Mouse (Mus musculus): ENCODE data around the gene Gse1. TPM values are rescaled to one million over a fixed set of nuclear protein-coding genes. Genes with fewer than 3 reads are reported as not detected.
A peak's percentile ranks its signal among the peaks of the same experiment; 100 is the strongest.

Gse1 gene
- polyA plus RNA-seq, 1 experiment from 2014 or later: 10.0 TPM

DNA sequence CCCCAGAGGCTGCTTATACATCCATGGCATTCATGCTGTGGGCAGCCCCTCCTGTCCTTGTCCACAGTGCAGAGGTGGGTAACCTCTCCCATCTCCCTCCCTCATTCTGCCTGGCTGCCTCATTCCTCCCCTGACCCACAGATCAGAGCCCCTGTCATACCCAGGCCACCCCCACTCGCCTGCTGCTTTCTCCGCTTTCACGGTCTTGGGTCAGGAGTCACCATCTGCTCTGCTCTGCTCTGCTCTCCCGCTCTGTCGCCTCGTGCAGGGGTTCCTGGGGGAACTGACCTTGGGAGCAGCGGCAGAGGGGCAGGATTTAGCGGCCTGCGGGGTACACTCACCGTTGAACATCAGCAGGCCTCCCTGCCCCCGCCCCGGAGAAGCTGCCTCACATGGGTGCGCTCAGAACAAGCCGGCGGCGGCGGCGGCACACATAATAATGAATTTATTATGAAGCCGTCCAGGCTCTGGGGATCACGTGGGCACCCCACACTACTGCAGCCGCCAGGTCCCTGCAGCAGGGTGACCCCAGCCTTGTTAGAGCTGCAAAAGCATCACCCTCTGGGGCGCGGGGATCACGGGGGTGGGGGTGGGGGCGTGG, 321.2 kb downstream of the Gse1 start:
- Histone ChIP-seq H3K4me2 (peak overlapping the region; percentile 54), H3K27ac (peak overlapping the region; percentile 74), H3K9me3 (replicated peaks) (no peaks in the 10 kb centered on the region), H3K27me3 (no peaks in the 10 kb centered on the region), H3K9ac (peak overlapping the region; percentile 26; the same call in 1 of the 2 replicates), H3K4me1 (peaks cover 94% of the 10 kb centered on the region), H3K36me3 (peaks cover 8% of the 10 kb centered on the region; the same call in 1 of the 2 replicates), H3K4me3 (replicated peaks) (peak overlapping the region; percentile 20)
- WGBS: 6% methylated on average over 25 of the region's 25 CpGs
- peak; percentile 57 for ATAC-seq (replicated peaks; ENCODE audit: low FRiP score)

DNA sequence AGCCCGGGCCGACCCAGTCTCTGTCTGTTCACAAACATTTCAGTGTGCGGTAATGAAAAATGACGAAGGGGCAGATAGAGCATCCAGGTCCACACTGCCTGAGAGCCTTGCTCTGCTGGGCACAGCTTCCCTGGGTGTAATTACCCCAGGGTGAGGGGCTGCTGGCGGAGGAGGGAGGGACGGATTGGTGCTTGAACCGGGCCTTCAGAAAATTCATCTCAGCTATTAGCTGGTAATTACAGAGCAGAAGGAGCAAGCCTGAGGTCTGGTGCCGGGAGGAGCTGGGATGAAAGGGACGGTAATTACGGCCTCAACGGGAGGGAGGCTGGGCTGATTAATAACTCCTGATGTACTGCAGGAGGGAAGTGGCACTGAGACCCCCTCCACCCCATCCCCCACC, 321.7 kb downstream of the Gse1 start:
- WGBS: 13% methylated on average over 11 of the region's 11 CpGs
- Histone ChIP-seq H3K4me3 (replicated peaks) (peak overlapping the region; percentile 20), H3K4me2 (peak overlapping the region; percentile 54), H3K36me3 (peaks cover 13% of the 10 kb centered on the region), H3K27me3 (no peaks in the 10 kb centered on the region), H3K9ac (no peak overlapping the region; the same call in 1 of the 2 replicates), H3K4me1 (peaks cover 94% of the 10 kb centered on the region), H3K9me3 (replicated peaks) (no peaks in the 10 kb centered on the region), H3K27ac (peak overlapping the region; percentile 74)
- ATAC-seq (replicated peaks; ENCODE audit: low FRiP score): peak; percentile 26

DNA sequence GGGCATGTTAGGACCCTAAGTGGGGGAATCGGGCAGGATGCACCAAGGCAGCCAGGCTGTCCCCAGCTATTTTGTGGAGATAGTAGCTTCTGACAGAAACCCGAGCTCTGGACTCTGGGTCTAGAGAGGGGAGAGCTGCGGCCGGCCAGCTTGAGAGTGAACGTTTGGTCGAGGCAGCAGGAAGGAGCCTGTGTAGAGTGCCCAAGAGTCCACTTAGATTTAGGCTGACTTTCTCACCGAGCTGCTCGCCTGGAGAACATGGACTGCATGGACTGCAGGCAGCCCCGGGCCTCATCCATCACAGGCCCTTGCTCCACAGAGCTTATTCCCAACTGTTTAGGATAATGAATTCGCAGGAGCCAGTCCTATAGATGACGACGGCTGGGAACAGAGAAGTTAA, 322.2 kb downstream of the Gse1 start:
- no peaks in the 10 kb centered on the region for H3K9me3 ChIP-seq (replicated peaks)
- H3K27me3 ChIP-seq: no peaks in the 10 kb centered on the region
- no peak overlapping the region for H3K4me3 ChIP-seq (replicated peaks)
- WGBS: 18% methylated on average over 12 of the region's 12 CpGs
- H3K9ac ChIP-seq: no peak overlapping the region
- H3K36me3 ChIP-seq: peaks cover 16% of the 10 kb centered on the region
- H3K4me2 ChIP-seq: peak overlapping the region; percentile 54; the same call in 1 of the 2 replicates
- ATAC-seq (replicated peaks; ENCODE audit: low FRiP score): no peak
- peak overlapping the region; percentile 74 for H3K27ac ChIP-seq
- peaks cover 94% of the 10 kb centered on the region for H3K4me1 ChIP-seq

DNA sequence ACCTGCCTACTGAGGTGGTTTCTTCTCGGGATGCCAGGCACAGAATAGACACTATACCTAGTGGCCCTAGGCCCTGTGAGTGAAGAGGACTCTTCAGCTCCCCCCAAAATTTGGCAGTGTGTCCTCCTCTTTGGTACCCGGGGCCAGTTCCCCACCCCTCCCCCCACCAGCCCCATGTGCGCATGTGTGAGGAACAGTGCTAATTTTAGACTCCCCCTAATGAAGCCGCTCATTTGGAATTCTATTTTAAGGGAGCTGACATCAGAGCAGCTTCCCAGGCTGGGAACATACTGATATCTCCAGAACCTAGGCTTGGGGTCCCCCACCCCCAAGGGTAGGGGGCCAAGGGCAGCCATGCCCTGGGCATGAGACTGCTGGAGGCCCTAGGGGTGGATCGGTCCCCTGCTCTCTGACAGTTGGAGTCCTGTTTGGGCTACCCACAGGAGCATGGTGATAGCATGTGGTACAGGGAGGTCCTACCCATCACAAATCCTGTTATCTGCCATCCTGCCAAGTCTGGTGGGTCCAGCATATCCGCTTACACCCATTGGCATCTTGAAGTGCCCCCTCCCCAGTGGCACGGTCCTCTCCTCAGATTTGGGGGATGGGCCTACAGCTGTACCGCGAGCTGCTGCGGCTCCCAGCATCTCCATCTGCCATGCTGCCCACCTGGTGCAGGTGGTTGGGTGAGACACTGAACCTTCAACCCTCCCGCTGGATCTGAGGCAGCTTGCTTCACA, 322.9 kb downstream of the Gse1 start:
- H3K4me3 ChIP-seq (replicated peaks): no peak overlapping the region
- no peak overlapping the region for H3K27ac ChIP-seq
- H3K9me3 ChIP-seq (replicated peaks): no peaks in the 10 kb centered on the region
- no peak overlapping the region for H3K9ac ChIP-seq
- WGBS: 75% methylated on average over 11 of the region's 11 CpGs
- H3K4me2 ChIP-seq: no peak overlapping the region
- peaks cover 16% of the 10 kb centered on the region for H3K36me3 ChIP-seq
- no peak for ATAC-seq (replicated peaks; ENCODE audit: low FRiP score)
- H3K4me1 ChIP-seq: peaks cover 94% of the 10 kb centered on the region
- no peaks in the 10 kb centered on the region for H3K27me3 ChIP-seq

DNA sequence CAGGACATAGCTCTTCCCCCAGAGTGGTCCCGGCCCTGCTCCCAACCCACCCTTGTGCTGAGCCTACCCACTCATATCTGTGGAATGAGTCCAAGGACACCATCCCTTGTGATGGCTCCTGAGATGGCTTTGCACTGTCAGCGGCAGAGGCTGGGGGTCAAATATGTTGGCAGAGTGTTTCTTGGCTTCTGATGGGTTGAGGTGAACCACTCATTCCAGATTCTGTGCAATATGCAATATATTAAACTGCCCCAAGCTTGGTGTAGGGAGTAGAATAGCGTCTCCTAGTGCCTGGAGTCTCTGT, 323.4 kb downstream of the Gse1 start:
- no peak for ATAC-seq (replicated peaks; ENCODE audit: low FRiP score)
- WGBS: 86% methylated on average over 3 of the region's 3 CpGs
- no peak overlapping the region for H3K4me3 ChIP-seq (replicated peaks)

DNA sequence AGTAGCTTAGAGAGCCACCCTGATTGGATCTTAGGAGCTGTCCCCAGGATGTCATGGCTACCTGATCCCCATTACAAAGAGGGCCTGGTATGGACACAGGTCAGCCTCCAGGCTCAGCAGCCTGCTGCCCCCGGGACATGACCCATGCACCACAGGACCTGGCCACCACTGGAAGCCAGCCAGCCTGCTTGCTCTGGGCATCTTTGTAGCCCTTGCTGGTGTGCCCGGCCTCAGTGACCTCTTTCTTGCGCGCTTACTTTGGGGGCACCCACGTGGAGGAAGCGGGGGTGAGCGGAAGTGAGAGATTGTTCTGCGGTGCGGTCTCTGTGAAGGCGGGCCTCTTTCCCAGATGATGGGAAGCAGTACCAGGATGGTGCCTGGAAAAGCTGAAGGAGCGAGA, 324.3 kb downstream of the Gse1 start:
- Histone ChIP-seq H3K27ac (no peak overlapping the region), H3K36me3 (peaks cover 16% of the 10 kb centered on the region), H3K4me2 (no peak overlapping the region), H3K27me3 (no peaks in the 10 kb centered on the region), H3K9me3 (replicated peaks) (no peaks in the 10 kb centered on the region), H3K9ac (no peak overlapping the region), H3K4me1 (peaks cover 94% of the 10 kb centered on the region), H3K4me3 (replicated peaks) (no peak overlapping the region)
- 85% methylated on average over 11 of the region's 11 CpGs for WGBS
- no peak for ATAC-seq (replicated peaks; ENCODE audit: low FRiP score)

More for the DNA sequence above, 323.4 kb downstream of the Gse1 start:
- H3K36me3 ChIP-seq: peaks cover 16% of the 10 kb centered on the region
- no peaks in the 10 kb centered on the region for H3K9me3 ChIP-seq (replicated peaks)
- no peak overlapping the region for H3K4me2 ChIP-seq
- peaks cover 94% of the 10 kb centered on the region for H3K4me1 ChIP-seq
- no peak overlapping the region for H3K9ac ChIP-seq
- no peaks in the 10 kb centered on the region for H3K27me3 ChIP-seq
- no peak overlapping the region for H3K27ac ChIP-seq

DNA sequence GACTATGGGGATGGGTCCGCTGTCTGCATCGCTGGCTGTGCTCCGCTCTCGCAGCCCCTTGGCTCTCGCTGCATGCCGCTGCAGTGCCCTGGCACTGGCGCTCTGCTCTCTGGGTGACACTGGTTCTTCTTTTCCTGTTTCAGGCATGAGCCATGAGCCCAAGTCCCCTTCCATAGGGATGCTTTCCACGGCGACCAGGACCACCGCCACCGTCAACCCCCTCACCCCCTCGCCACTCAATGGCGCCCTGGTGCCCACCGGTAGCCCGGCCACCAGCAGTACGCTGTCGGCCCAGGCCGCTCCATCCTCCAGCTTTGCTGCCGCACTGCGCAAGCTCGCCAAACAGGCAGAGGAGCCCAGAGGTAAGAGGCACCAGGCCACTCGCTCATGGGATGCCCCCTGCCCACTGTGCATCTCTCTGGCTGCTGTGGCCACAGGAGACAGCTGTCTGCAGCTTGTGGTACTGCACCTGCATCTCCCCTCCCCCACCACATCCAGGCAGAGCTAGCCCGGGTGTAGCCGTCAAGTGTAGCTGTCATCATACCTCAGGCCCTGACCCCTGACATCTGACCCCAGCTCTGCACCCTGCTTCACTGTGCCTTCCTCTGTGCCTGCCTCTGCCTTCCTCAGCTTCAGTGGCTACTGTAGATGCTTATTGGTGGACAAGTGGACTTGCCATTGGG, 325.3 kb downstream of the Gse1 start:
- Histone ChIP-seq H3K9ac (no peak overlapping the region), H3K36me3 (peaks cover 16% of the 10 kb centered on the region), H3K27me3 (no peaks in the 10 kb centered on the region), H3K4me1 (peaks cover 94% of the 10 kb centered on the region), H3K9me3 (replicated peaks) (no peaks in the 10 kb centered on the region), H3K27ac (no peak overlapping the region), H3K4me3 (replicated peaks) (no peak overlapping the region), H3K4me2 (no peak overlapping the region)
- no peak for ATAC-seq (replicated peaks; ENCODE audit: low FRiP score)
- WGBS: 90% methylated on average over 24 of the region's 24 CpGs

DNA sequence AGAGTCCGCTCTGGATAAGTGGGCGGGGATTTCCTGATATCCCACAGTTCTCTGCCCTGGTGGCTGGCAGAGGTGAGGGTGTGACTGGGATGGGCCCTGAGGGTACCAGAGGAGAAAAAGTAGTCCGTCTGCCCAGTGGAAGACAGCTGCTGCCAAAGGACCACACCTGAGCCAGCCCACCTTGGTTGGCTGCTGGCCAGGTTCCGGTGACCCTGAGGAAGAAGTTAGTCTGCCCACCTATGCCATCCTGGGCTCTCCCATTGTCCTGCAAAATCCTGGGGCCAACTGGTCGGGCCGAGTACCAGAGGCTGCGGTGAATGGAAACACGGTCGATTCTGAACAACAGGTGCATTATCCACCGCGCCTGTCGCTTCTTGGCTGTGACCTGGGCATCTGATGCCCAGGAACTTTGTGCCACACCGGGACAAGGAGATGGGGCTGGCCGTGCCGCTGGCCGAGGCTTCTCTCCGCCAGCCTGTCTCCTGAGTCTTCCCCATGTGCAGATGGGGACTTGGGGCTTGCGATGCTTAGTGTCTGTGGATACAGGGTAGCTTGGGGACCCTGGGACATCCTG, 326.3 kb downstream of the Gse1 start:
- H3K27me3 ChIP-seq: no peaks in the 10 kb centered on the region
- peaks cover 94% of the 10 kb centered on the region for H3K4me1 ChIP-seq
- H3K4me2 ChIP-seq: no peak overlapping the region
- 94% methylated on average over 18 of the region's 18 CpGs for WGBS
- no peak overlapping the region for H3K27ac ChIP-seq
- H3K9ac ChIP-seq: no peak overlapping the region
- no peak for ATAC-seq (replicated peaks; ENCODE audit: low FRiP score)
- H3K9me3 ChIP-seq (replicated peaks): no peaks in the 10 kb centered on the region
- H3K4me3 ChIP-seq (replicated peaks): no peak overlapping the region
- H3K36me3 ChIP-seq: peaks cover 16% of the 10 kb centered on the region

DNA sequence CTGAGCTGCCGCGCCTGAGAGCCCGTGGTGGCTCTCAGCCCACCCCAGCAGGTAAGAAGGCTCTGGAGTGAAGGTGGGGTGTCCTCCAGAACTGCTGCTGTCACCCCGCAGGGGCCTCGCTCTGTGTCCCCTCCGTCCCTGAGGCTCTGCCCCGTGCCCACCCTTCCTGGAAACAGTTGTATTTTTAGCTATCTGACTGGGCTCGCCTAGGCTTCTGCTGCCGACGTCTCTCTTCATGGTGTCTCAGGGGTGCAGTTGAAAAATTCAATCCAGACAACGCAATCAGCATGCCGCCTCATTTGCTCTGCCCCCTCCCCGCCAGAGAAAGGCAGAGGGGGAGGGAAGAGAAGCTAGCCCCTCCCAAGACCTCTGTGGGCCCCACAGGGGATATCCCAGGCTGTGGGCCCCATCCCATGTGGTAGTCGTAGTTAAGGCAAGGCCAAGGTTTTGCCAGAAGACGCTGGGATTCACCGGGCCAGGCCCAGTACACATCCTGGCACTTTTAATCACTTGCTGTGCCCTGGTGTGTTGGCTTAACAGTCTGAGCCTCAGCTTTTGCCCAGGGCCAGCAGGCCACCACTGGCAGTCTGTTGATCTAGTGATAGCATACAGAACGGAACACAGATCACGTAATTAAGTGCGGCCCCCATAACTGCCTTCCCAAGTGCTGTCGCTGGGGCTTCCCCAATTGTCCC, 328.1 kb downstream of the Gse1 start:
- ATAC-seq (replicated peaks; ENCODE audit: low FRiP score): no peak
- H3K4me3 ChIP-seq (replicated peaks): no peak overlapping the region
- H3K27me3 ChIP-seq: no peaks in the 10 kb centered on the region
- no peak overlapping the region for H3K9ac ChIP-seq
- H3K4me2 ChIP-seq: no peak overlapping the region
- whole genome bisulfite sequencing: 66% methylated on average over 20 of the region's 20 CpGs
- H3K4me1 ChIP-seq: peaks cover 93% of the 10 kb centered on the region
- no peaks in the 10 kb centered on the region for H3K9me3 ChIP-seq (replicated peaks)
- H3K27ac ChIP-seq: no peak overlapping the region
- peaks cover 16% of the 10 kb centered on the region for H3K36me3 ChIP-seq

DNA sequence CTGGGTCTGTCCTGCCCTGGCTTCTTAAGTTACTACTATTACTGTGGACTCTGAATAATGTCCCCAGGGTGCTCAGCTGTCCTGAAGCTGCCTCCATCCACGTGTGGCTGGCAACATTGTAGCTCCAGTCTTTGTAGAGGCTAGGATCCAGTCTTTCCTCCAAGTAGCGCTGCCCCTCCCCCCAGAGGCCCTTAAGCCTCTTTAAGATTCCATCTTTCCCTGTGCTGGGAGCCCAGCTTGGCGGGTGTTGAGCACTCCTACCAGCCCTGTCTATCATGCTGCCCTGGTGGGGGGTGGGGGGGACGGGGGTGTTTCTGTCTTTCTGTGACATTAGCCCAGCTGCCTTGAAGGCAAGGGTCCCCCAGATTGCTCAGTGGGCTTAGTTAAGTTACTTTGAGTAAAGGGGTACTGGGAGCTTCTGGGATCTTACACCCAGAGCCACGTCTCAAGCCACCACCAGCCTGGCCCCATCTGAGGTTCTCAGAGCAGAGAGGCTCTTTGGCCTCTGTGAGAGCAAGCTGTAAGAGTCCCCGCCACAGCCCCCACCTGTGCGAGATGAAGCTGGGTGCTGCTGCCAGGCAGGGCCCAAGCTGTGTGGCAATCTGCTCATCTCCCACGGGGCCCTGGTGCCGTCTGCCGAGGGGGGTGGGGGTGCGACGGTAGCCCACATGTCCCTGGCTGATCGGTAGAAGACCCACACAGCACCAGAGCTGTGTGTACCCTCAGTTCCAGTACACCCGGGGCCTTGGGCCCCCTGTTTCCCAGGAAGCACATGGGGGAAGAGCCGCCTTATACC, 329.1 kb downstream of the Gse1 start:
- Histone ChIP-seq H3K4me2 (no peak overlapping the region), H3K4me1 (peaks cover 93% of the 10 kb centered on the region), H3K27me3 (no peaks in the 10 kb centered on the region), H3K36me3 (peaks cover 16% of the 10 kb centered on the region), H3K9me3 (replicated peaks) (no peaks in the 10 kb centered on the region), H3K27ac (0 out of 2 replicates have a peak overlapping the region, but pooled peaks have one; percentile 7), H3K4me3 (replicated peaks) (no peak overlapping the region), H3K9ac (no peak overlapping the region)
- no peak for ATAC-seq (replicated peaks; ENCODE audit: low FRiP score)
- WGBS: 62% methylated on average over 15 of the region's 15 CpGs

DNA sequence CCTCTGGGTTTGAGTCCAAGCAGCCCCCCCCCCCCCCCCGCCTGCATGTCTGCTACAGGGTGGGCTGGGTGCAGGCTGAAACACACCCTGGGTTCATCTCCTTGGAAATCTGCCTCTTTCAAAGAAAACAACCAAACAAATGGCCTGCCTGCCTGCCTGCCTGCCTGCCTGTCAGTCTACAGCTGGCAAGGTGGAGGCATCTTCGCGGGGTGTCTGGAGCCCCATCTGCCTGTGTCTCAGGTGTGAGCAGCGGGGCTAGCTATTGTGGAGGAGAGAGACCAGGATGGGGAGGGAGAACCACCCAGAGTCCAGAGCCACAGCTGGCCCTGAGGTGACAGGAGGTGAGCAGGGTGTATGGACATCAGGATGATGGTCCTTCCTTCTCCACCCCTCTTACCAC, 329.9 kb downstream of the Gse1 start:
- WGBS: 59% methylated on average over 4 of the region's 4 CpGs
- Histone ChIP-seq H3K9ac (no peak overlapping the region), H3K36me3 (peaks cover 16% of the 10 kb centered on the region), H3K4me2 (no peak overlapping the region), H3K4me1 (peaks cover 95% of the 10 kb centered on the region), H3K9me3 (replicated peaks) (no peaks in the 10 kb centered on the region), H3K4me3 (replicated peaks) (no peak overlapping the region), H3K27me3 (no peaks in the 10 kb centered on the region), H3K27ac (no peak overlapping the region)
- ATAC-seq (replicated peaks; ENCODE audit: low FRiP score): no peak
